Mouse (Mus musculus) liver, postnatal 0 days (tissue): ENCODE data around the gene Pecam1.

Experiments used
- CTCF ChIP-seq: sonication (generic); IDR thresholded peaks from 2 replicates; pipeline ENCODE4 v1.5.1; 2016; ENCODE audit warnings: antibody characterized with exemption, low read depth
- EP300 ChIP-seq: IDR thresholded peaks from 2 replicates; pipeline ENCODE4 v1.6.1; 2016; ENCODE audit warnings: antibody characterized with exemption, low read depth, mild to moderate bottlenecking

DNA sequence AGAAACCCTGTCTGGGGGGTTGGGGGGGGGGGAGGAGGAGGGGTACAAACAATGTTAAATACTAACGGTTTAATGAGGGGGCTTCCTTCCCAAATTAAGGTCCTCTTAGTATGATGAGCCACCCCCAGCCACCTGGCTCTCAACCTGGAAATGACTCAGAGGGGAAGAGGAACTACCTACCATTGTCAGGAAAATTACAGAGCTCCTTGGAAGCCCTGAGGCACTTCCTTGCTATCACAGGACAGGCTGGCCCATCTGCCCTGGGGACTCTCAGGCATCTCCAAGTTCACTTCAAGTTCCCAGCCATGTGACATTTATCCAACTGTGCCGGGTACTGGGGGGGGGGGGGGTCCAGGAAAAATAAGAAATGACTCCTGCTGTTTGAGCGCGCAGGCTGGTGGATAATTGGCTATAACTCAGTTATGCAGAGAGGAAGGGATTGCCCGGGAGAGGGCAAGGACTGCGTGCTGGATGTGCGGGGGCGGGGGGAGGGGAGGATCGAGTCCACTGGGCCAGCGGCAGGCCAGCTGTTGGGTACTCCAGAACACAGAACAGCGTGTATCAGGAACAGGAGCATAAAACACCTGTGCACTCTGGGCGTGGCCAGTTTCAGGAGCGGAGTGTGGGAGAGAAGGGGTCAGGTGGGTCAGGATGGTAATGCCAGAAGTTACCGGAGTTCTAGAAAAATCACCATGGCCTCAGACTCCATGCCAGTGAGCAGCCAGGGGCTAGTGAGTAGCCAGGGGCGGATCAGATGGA is 41.0 kb downstream of the Pecam1 start:
- TF ChIP-seq CTCF (no peak), EP300 (no peak)
